Mouse (Mus musculus) intestine, embryonic 14.5 days (tissue): ENCODE results near the gene Prss32. TPM values are rescaled to one million over a fixed set of nuclear protein-coding genes. Genes with fewer than 3 reads are reported as not detected.

Experiments used
- ATAC-seq: fragments of 200-750 bp; cut with Nextera tagmentation; replicated peaks from 2 replicates; pipeline ENCODE4 v1.8.0; 2017; ENCODE audit warnings: low read depth, moderate number of reproducible peaks, moderate TSS enrichment, moderate library complexity; ENCODE audit not compliant: low FRiP score, low TSS enrichment
- DNase-seq: peaks from one replicate; pipeline ENCODE4 v3.0.0-alpha.2; 2018; ENCODE audit warnings: low spot score
- H3K27ac ChIP-seq: fragments of 300-500 bp; sonication (generic); 2 replicates; pipeline ENCODE4 v1.5.1; 2014; ENCODE audit warnings: low read depth, mild to moderate bottlenecking, control low read depth
- H3K27me3 ChIP-seq: fragments of 300-500 bp; sonication (generic); replicated peaks from 2 replicates; pipeline ENCODE4 v1.6.1; 2014; ENCODE audit warnings: low read length, control low read depth; ENCODE audit not compliant: control insufficient read depth, insufficient read depth
- H3K36me3 ChIP-seq: fragments of 300-500 bp; sonication (generic); 2 replicates; pipeline ENCODE4 v1.6.1; 2014; ENCODE audit warnings: low read length, control low read depth; ENCODE audit not compliant: control insufficient read depth, insufficient read depth
- H3K4me1 ChIP-seq: fragments of 300-500 bp; sonication (generic); replicated peaks from 2 replicates; pipeline ENCODE4 v1.6.1; 2014; ENCODE audit warnings: low read length, control low read depth, mixed read lengths; ENCODE audit not compliant: control insufficient read depth, insufficient read depth
- H3K4me2 ChIP-seq: fragments of 300-500 bp; sonication (generic); 2 replicates; pipeline ENCODE4 v1.6.1; 2014; ENCODE audit warnings: low read length
- H3K4me3 ChIP-seq: fragments of 300-500 bp; sonication (generic); 2 replicates; pipeline ENCODE4 v1.5.1; 2014; ENCODE audit warnings: low read depth, low read length, control low read depth, mixed read lengths
- H3K9ac ChIP-seq: fragments of 300-500 bp; sonication (generic); 2 replicates; pipeline ENCODE4 v1.6.1; 2014; ENCODE audit warnings: mild to moderate bottlenecking, low read length
- H3K9me3 ChIP-seq: fragments of 300-500 bp; sonication (generic); 2 replicates; pipeline ENCODE4 v1.6.1; 2016; ENCODE audit warnings: low read length, control low read depth; ENCODE audit not compliant: control insufficient read depth
- WGBS: fragments of 180-500 bp; shearing (Covaris S2); extraction: QIAGEN DNeasy Blood & Tissue Kit; methylation state at CpG from one replicate; pipeline ENCODE4 v1.1.7; 2014; 5-methylcytosine and 5-hydroxymethylcytosine counted together
- polyA plus RNA-seq: library from polyadenylated mRNA; unstranded; fragments of >200 nt; fragmentation: Nextera tagmentation; extraction: Ambion mirVana; gene quantifications from 2 replicates; pipeline ENCODE4 v1.2.1, GENCODE M21; 2014

Prss32 gene
- 1.1 and 1.5 TPM in 2 replicates for polyA plus RNA-seq

DNA sequence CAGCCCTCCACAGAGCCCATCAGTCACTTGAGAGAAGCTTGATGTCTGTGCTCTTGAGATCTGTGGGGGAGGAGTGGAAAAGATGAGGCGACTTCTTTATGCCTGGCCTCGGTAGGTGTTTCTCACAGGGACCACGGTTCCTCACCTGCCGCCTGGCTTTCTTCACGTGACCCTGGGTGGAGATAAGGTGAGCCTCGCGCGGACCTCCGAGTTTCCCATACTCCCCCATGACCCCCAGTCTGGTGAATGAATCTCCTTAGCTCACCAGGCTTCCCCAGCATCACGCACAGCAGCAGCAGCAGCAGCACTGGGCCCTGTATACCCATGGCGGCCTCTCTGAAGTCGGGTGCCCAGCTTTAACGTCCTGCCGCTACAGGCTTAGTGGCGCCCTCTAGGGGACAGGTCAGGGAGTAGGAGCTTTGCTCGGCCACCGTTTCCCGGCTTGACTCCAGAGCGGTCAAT lies at the start of gene Prss32, which contains the start of gene Prss41:
TSS of gene Prss32 (plus strand) at position 44 of the 462 bp plus-strand sequence.
TSS of gene Prss41 (minus strand) at position 361 of the 462 bp plus-strand sequence.
- Histone ChIP-seq H3K4me2 (peak within 1 kb of the TSS; percentile 35), H3K36me3 (no peaks in the 10 kb centered on the region), H3K4me3 (no peak within 1 kb of the TSS), H3K9me3 (no peaks in the 10 kb centered on the region), H3K27ac (no peak within 1 kb of the TSS), H3K27me3 (no peaks in the 10 kb centered on the region), H3K9ac (no peak within 1 kb of the TSS), H3K4me1 (no peaks in the 10 kb centered on the region)
- 11% methylated on average over 19 of the region's 19 CpGs for WGBS
- DNase-seq (peak; percentile 71), ATAC-seq (peak; percentile 38; the same call in 1 of the 2 replicates)

- Histone ChIP-seq H3K27ac (no peak overlapping the region), H3K9me3 (no peaks in the 10 kb centered on the region), H3K36me3 (no peaks in the 10 kb centered on the region), H3K27me3 (no peaks in the 10 kb centered on the region), H3K9ac (no peak overlapping the region), H3K4me1 (peaks cover 5% of the 10 kb centered on the region), H3K4me3 (no peak overlapping the region), H3K4me2 (no peak overlapping the region)
- WGBS = 94% methylated on average over 8 of the region's 8 CpGs
- DNase-seq = no peak
- ATAC-seq = no peak
These were observed 48.3 kb upstream of the Prss32 start for GRCm38 (mm10) chr17:23795323-23795722.

GRCm38 (mm10) chr17:23797316-23797715 lies 46.3 kb upstream of the Prss32 start:
- Histone ChIP-seq H3K9me3 (no peaks in the 10 kb centered on the region), H3K27ac (no peak overlapping the region), H3K27me3 (no peaks in the 10 kb centered on the region), H3K9ac (no peak overlapping the region), H3K4me2 (no peak overlapping the region), H3K4me3 (no peak overlapping the region), H3K4me1 (no peaks in the 10 kb centered on the region), H3K36me3 (no peaks in the 10 kb centered on the region)
- no peak for DNase-seq
- 80% methylated on average over 7 of the region's 7 CpGs for WGBS
- no peak for ATAC-seq

GRCm38 (mm10) chr17:23801627-23802026 lies 42.0 kb upstream of the Prss32 start:
- no peaks in the 10 kb centered on the region for H3K9me3 ChIP-seq
- 0 out of 2 replicates have a peak, but pooled peaks cover under 1% of the 10 kb centered on the region for H3K36me3 ChIP-seq
- H3K4me3 ChIP-seq = no peak overlapping the region
- no peak overlapping the region for H3K9ac ChIP-seq
- WGBS = 95% methylated on average over 10 of the region's 10 CpGs
- peaks cover 16% of the 10 kb centered on the region for H3K4me1 ChIP-seq
- H3K27me3 ChIP-seq = no peaks in the 10 kb centered on the region
- no peak overlapping the region for H3K27ac ChIP-seq
- DNase-seq = no peak
- no peak overlapping the region for H3K4me2 ChIP-seq
- no peak for ATAC-seq

DNA sequence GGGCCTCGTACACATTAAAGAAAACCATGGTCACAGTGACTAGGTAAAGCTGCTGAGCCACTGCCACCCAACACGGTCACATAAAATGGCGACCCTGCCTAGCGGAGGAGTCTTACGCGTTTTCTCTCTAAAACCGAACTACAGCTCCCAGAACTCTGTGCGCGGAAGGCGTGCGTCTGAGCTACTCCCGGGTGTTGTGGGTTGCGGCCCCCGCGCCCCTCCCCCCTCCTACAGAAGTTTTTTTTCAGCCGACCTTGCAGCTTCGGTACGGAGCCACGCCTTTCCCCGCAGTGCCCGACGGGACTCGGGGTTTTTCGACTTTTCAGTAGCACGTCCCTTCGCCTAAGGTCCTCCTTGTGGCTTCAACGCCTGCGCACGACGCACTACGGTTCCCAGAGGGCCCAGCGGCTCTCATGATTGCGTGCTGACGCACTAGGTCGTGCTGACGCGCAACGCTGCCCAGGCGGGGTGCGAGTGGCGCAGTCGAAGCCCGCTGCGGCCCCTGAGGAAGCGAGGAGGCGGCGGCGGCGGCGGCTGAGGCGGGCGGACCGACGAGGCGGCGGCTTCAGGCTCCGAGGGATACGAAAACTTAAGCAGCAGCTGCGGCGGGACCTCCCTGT lies 40.8 kb upstream of the Prss32 start:
- peak overlapping the region; percentile 95 for H3K27ac ChIP-seq
- peak overlapping the region; percentile 98 for H3K9ac ChIP-seq
- H3K4me3 ChIP-seq = peak overlapping the region; percentile 99
- no peaks in the 10 kb centered on the region for H3K9me3 ChIP-seq
- H3K4me2 ChIP-seq = peak overlapping the region; percentile 87
- ATAC-seq (peak; percentile 98), DNase-seq (peak; percentile 93)
- peaks cover 20% of the 10 kb centered on the region for H3K4me1 ChIP-seq
- peaks cover 13% of the 10 kb centered on the region for H3K36me3 ChIP-seq
- under 1% methylated on average over 57 of the region's 60 CpGs for WGBS
- H3K27me3 ChIP-seq = no peaks in the 10 kb centered on the region

GRCm38 (mm10) chr17:23803366-23804041 lies 40.2 kb upstream of the Prss32 start:
- Histone ChIP-seq H3K4me2 (peak overlapping the region; percentile 87), H3K36me3 (peaks cover 19% of the 10 kb centered on the region), H3K9me3 (no peaks in the 10 kb centered on the region), H3K9ac (peak overlapping the region; percentile 98), H3K4me1 (peaks cover 20% of the 10 kb centered on the region), H3K4me3 (peak overlapping the region; percentile 99), H3K27ac (peak overlapping the region; percentile 95), H3K27me3 (no peaks in the 10 kb centered on the region)
- WGBS = under 1% methylated on average over 64 of the region's 83 CpGs
- DNase-seq (peak; percentile 93), ATAC-seq (peak; percentile 73)

DNA sequence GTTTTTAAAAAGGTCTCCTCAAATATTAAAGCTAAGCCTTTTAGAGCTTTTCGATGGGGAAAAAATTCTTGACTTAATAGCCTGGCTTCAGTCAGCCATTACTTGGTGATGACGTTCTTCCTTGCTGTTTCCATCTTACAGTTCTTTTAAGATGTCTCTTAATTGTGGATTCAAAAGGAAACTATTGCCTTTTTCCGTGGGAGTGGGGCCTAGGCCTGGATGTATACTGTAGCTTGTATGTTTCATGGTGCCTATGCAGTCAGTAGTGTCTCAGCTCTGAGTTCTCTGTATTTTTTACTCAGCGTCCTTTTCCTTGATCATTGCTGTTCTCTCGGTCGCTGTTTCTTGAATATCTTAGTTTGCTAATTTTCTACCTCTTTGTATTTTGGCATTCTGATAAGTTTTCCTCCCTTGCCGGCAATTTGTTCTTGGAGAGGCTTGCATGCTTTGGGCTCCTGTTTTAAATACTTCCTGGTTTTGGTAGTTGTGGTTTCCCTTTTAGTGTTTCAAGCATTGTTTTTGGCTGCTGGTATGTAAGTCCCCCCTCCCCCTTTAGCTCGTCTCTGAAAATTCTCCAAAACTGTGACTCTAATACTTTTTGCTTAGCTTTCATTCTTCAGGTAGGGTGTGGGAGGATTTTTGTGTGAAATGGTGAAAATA lies 39.1 kb upstream of the Prss32 start:
- Histone ChIP-seq H3K9me3 (no peaks in the 10 kb centered on the region), H3K4me2 (peak overlapping the region; percentile 87), H3K27me3 (no peaks in the 10 kb centered on the region), H3K9ac (peak overlapping the region; percentile 98), H3K4me1 (peaks cover 20% of the 10 kb centered on the region), H3K36me3 (peaks cover 30% of the 10 kb centered on the region), H3K4me3 (peak overlapping the region; percentile 99), H3K27ac (no peak overlapping the region)
- DNase-seq = no peak
- no peak for ATAC-seq
- 5% methylated on average over 8 of the region's 8 CpGs for WGBS

DNA sequence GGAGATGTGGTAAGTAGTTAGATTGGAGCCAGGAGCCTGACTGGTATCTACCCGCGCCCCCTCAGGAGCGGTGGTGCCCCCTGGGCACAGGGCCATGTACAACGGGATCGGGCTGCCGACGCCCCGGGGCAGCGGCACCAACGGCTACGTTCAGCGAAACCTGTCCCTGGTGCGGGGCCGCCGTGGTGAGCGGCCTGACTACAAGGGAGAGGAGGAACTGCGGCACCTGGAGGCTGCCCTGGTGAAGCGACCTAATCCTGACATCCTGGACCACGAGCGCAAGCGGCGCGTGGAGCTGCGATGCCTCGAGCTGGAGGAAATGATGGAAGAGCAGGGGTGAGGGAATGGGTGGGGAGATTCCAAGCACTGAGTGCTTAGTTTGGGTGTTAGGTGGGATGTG lies 36.8 kb upstream of the Prss32 start:
- Histone ChIP-seq H3K27ac (no peak overlapping the region), H3K4me1 (peaks cover 20% of the 10 kb centered on the region), H3K4me2 (no peak overlapping the region), H3K9ac (no peak overlapping the region), H3K4me3 (no peak overlapping the region), H3K27me3 (no peaks in the 10 kb centered on the region), H3K36me3 (peaks cover 53% of the 10 kb centered on the region), H3K9me3 (no peaks in the 10 kb centered on the region)
- ATAC-seq (no peak), DNase-seq (no peak)
- WGBS = 74% methylated on average over 25 of the region's 25 CpGs
